Mouse (Mus musculus): Measurements from ENCODE around the gene Tut4. TPM values are rescaled to one million over a fixed set of nuclear protein-coding genes. Genes with fewer than 3 reads are reported as not detected.

Gene Tut4
- polyA plus RNA-seq, 1 experiment from 2014 or later, result 40.5 TPM

DNA sequence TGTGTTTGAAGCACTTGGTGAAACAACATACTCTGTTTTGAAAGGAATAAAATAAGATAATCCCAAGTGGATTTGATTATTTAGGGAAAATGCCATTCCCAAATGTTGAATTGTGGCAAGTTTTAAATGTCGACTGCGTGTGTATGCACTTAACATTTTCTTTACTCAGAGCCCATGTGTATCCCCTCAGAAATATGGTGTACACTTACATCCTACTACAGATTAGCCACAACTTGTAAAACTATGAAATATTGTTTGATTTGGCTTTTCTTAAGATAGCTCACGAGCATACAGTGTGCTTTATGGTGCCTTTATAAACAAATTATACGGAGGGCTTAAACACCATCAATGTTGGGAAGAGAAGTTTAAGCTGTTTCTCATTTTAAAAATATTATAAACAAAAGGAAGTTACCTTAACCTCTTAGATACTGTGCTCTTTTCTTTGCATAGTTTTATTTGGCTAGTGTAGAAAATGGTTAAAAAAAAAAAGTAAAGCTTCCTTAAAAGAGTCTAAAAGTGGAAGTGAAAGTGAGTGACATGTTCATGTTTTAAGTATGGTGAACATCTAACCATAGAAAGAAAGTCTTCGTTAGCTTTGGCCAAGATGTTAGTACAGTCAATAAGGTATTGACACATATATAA lies 2.2 kb downstream of the Tut4 start:
- Histone ChIP-seq H3K9ac (replicated peaks; ENCODE audit: low read depth) (peak overlapping the region; percentile 84; the same call in 1 of the 2 replicates), H3K4me2 (replicated peaks; ENCODE audit: low read depth, low read length) (peak overlapping the region; percentile 90), H3K36me3 (ENCODE audit: insufficient read depth, low read length) (no peaks in the 10 kb centered on the region), H3K9me3 (ENCODE audit: low read length) (no peaks in the 10 kb centered on the region), H3K27ac (ENCODE audit: low read length) (peak overlapping the region; percentile 40; the same call in 1 of the 2 replicates), H3K27me3 (replicated peaks; ENCODE audit: insufficient read depth, low read length) (no peaks in the 10 kb centered on the region), H3K4me1 (ENCODE audit: insufficient read depth, low read depth, low read length) (no peaks in the 10 kb centered on the region; the same call in 1 of the 2 replicates), H3K4me3 (ENCODE audit: low read depth, low read length) (peak overlapping the region; percentile 97)
- DNase-seq (ENCODE audit: low spot score) (peak; percentile 52), ATAC-seq (no peak)
- TF ChIP-seq CTCF (IDR thresholded peaks at IDR 0.05) (no peak), EP300 (IDR thresholded peaks at IDR 0.05) (no peak)
- 19% methylated on average over 5 of the region's 5 CpGs for WGBS

DNA sequence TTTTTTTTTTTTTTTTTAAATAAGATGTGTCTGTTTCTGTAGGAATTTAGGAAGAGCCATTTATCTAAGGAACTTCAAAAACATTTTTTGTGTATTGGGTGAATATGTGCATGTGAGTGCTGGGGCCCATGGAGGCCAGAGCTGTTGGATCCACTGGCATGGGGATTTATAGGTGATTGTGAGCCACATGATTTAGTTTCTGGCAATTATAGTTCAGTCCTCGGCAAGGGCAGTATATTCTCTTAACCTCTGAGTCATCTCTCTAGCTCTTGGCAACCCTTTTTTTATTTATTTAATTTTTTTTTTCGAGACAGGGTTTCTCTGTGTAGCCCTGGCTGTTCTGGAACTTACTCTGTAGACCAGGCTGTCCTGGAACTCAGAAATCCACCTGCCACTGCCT lies 14.4 kb downstream of the Tut4 start:
- H3K9me3 ChIP-seq (ENCODE audit: low read length), result no peaks in the 10 kb centered on the region
- no peak for TF ChIP-seq EP300 (IDR thresholded peaks at IDR 0.05)
- TF ChIP-seq CTCF (IDR thresholded peaks at IDR 0.05), result no peak
- H3K4me3 ChIP-seq (ENCODE audit: low read depth, low read length), result no peak overlapping the region
- WGBS, result 69% methylated on average over 2 of the region's 2 CpGs
- ATAC-seq, result no peak
- H3K36me3 ChIP-seq (ENCODE audit: insufficient read depth, low read length), result no peaks in the 10 kb centered on the region
- no peaks in the 10 kb centered on the region for H3K27me3 ChIP-seq (replicated peaks; ENCODE audit: insufficient read depth, low read length)
- H3K4me2 ChIP-seq (replicated peaks; ENCODE audit: low read depth, low read length), result no peak overlapping the region
- DNase-seq (ENCODE audit: low spot score), result no peak
- H3K27ac ChIP-seq (ENCODE audit: low read length), result no peak overlapping the region
- no peaks in the 10 kb centered on the region for H3K4me1 ChIP-seq (ENCODE audit: insufficient read depth, low read depth, low read length)
- no peak overlapping the region for H3K9ac ChIP-seq (replicated peaks; ENCODE audit: low read depth)

DNA sequence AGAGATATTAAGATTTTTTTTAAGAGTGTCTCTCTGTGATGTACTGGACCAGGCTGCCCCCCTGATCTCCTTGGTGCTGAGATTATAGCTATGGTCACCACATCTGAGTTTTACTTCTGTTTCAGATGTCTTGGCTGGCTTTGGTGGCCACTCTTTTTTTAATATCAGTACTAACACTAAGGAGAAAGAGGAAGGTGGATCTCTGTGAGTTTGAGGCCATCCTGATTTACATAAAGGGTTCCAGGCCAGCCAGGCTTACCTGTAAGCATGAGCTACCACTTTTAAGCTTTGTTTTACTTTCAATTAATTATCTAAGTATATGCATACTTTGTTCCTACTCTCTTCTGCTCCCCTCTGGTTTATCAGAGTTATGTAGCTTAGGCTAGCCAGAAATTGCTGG lies 23.6 kb downstream of the Tut4 start:
- H3K36me3 ChIP-seq (ENCODE audit: insufficient read depth, low read length), result no peaks in the 10 kb centered on the region; the same call in 1 of the 2 replicates
- no peak overlapping the region for H3K4me3 ChIP-seq (ENCODE audit: low read depth, low read length)
- ATAC-seq (no peak), DNase-seq (ENCODE audit: low spot score) (no peak)
- no peaks in the 10 kb centered on the region for H3K4me1 ChIP-seq (ENCODE audit: insufficient read depth, low read depth, low read length)
- no peaks in the 10 kb centered on the region for H3K9me3 ChIP-seq (ENCODE audit: low read length)
- no peaks in the 10 kb centered on the region for H3K27me3 ChIP-seq (replicated peaks; ENCODE audit: insufficient read depth, low read length)
- H3K9ac ChIP-seq (replicated peaks; ENCODE audit: low read depth), result no peak overlapping the region
- TF ChIP-seq CTCF (IDR thresholded peaks at IDR 0.05) (no peak), EP300 (IDR thresholded peaks at IDR 0.05) (no peak)
- H3K4me2 ChIP-seq (replicated peaks; ENCODE audit: low read depth, low read length), result no peak overlapping the region
- no peak overlapping the region for H3K27ac ChIP-seq (ENCODE audit: low read length)

DNA sequence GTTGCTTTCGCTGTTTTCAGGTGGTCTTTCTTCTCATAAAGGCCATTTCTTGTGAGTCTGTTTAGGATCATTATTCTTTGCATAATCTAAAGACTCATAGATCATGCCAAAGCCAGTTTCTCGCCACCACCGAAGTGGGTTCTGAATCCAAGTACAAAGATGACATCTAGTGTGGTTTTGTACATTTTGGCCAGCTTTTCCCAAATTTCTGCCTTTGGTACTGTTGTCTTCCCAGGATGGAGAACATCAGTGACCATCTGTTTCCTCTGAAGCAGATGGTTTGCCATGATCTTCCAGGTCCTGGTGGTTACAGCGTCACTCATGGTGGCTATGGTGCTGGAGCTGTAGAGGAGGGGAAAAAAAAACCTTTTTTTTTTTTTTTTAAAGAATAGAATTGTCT lies 25.0 kb downstream of the Tut4 start:
- no peaks in the 10 kb centered on the region for H3K9me3 ChIP-seq (ENCODE audit: low read length)
- 91% methylated on average over 4 of the region's 4 CpGs for WGBS
- H3K4me1 ChIP-seq (ENCODE audit: insufficient read depth, low read depth, low read length), result no peaks in the 10 kb centered on the region
- H3K27me3 ChIP-seq (replicated peaks; ENCODE audit: insufficient read depth, low read length), result no peaks in the 10 kb centered on the region
- no peak overlapping the region for H3K4me2 ChIP-seq (replicated peaks; ENCODE audit: low read depth, low read length)
- H3K9ac ChIP-seq (replicated peaks; ENCODE audit: low read depth), result no peak overlapping the region
- no peak overlapping the region for H3K27ac ChIP-seq (ENCODE audit: low read length)
- ATAC-seq (no peak), DNase-seq (ENCODE audit: low spot score) (no peak)
- H3K4me3 ChIP-seq (ENCODE audit: low read depth, low read length), result no peak overlapping the region
- TF ChIP-seq CTCF (IDR thresholded peaks at IDR 0.05) (no peak), EP300 (IDR thresholded peaks at IDR 0.05) (no peak)
- H3K36me3 ChIP-seq (ENCODE audit: insufficient read depth, low read length), result no peaks in the 10 kb centered on the region; the same call in 1 of the 2 replicates

DNA sequence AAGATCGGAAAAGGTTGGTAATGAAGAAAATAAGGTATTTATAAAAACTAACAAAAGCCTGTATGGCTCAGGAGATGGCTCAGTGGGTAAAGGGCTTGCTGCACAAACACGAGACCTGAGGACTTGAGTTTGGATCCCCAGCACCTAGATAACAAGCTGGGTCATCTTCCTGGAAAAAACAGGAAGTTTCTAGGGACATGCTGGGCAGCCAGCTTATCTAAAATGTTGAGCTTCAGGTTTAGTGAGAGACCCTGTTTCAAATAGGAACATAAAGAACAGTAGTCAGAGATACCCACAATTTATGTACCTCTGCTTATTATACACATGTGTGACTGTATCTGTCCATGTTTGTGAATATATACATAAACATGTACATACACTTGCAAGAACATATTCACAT lies 43.8 kb downstream of the Tut4 start:
- Histone ChIP-seq H3K36me3 (ENCODE audit: insufficient read depth, low read length) (peaks cover 10% of the 10 kb centered on the region; the same call in 1 of the 2 replicates), H3K9me3 (ENCODE audit: low read length) (no peaks in the 10 kb centered on the region), H3K9ac (replicated peaks; ENCODE audit: low read depth) (no peak overlapping the region), H3K4me1 (ENCODE audit: insufficient read depth, low read depth, low read length) (no peaks in the 10 kb centered on the region), H3K4me2 (replicated peaks; ENCODE audit: low read depth, low read length) (no peak overlapping the region), H3K27me3 (replicated peaks; ENCODE audit: insufficient read depth, low read length) (no peaks in the 10 kb centered on the region), H3K27ac (ENCODE audit: low read length) (no peak overlapping the region), H3K4me3 (ENCODE audit: low read depth, low read length) (no peak overlapping the region)
- ATAC-seq (no peak), DNase-seq (ENCODE audit: low spot score) (no peak)
- 90% methylated on average over 2 of the region's 2 CpGs for WGBS
- TF ChIP-seq EP300 (IDR thresholded peaks at IDR 0.05), result no peak
- TF ChIP-seq CTCF (IDR thresholded peaks at IDR 0.05), result no peak

DNA sequence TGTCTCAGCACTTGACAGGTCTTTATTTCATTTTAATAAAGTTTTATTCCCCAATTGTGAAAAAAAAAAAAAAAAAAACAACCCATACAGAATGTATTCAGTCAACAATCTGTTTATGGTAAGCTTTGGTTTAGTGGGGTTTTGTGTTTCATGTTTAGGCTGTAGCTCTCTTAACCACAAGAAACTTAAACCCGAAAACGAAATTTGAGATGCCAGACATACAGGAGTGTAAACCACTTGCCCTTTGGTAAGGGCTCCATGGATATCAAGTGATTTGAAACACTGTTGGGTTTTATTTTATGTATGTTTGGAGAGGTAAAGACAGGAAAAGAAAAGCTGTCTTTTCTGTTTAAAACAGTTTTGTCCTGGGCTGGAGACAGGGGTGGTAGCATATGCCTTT lies 80.5 kb downstream of the Tut4 start:
- ATAC-seq (no peak), DNase-seq (ENCODE audit: low spot score) (no peak)
- no peak for TF ChIP-seq CTCF (IDR thresholded peaks at IDR 0.05)
- Histone ChIP-seq H3K9me3 (ENCODE audit: low read length) (no peaks in the 10 kb centered on the region), H3K4me3 (ENCODE audit: low read depth, low read length) (no peak overlapping the region), H3K4me2 (replicated peaks; ENCODE audit: low read depth, low read length) (no peak overlapping the region), H3K4me1 (ENCODE audit: insufficient read depth, low read depth, low read length) (no peaks in the 10 kb centered on the region), H3K9ac (replicated peaks; ENCODE audit: low read depth) (no peak overlapping the region), H3K27me3 (replicated peaks; ENCODE audit: insufficient read depth, low read length) (no peaks in the 10 kb centered on the region), H3K27ac (ENCODE audit: low read length) (no peak overlapping the region), H3K36me3 (ENCODE audit: insufficient read depth, low read length) (0 out of 2 replicates have a peak, but pooled peaks cover 3% of the 10 kb centered on the region)
- 90% methylated on average over 2 of the region's 2 CpGs for WGBS

Measured in lung, postnatal 0 days (tissue).